Mouse (Mus musculus): ENCODE data around the gene Arf6. TPM values are rescaled to one million over a fixed set of nuclear protein-coding genes. Genes with fewer than 3 reads are reported as not detected.
A peak's percentile ranks its signal among the peaks of the same experiment; 100 is the strongest.

Gene Arf6
- polyA plus RNA-seq, 1 experiment from 2014 or later, result 21.8 TPM

GRCm38 (mm10) chr12:69416793-69417192 lies 44.8 kb downstream of the Arf6 start:
- no peak overlapping the region for H3K9ac ChIP-seq (ENCODE audit: low read depth, low read length)
- H3K4me1 ChIP-seq (ENCODE audit: control insufficient read depth, low read depth, low read length), result no peaks in the 10 kb centered on the region
- no peak for ATAC-seq (ENCODE audit: low read depth)
- H3K27ac ChIP-seq (ENCODE audit: low read length), result no peak overlapping the region
- WGBS (ENCODE audit: insufficient replicate concordance), result 37% methylated on average over 7 of the region's 7 CpGs
- no peak overlapping the region for H3K4me3 ChIP-seq (ENCODE audit: low read depth, low read length)
- no peaks in the 10 kb centered on the region for H3K36me3 ChIP-seq (ENCODE audit: control insufficient read depth, insufficient read depth)
- no peaks in the 10 kb centered on the region for H3K27me3 ChIP-seq (ENCODE audit: control insufficient read depth, insufficient read depth, low read depth, low read length)
- H3K4me2 ChIP-seq (ENCODE audit: low read depth, low read length), result no peak overlapping the region
- no peaks in the 10 kb centered on the region for H3K9me3 ChIP-seq (replicated peaks; ENCODE audit: control insufficient read depth, low read length)

- WGBS (ENCODE audit: insufficient replicate concordance), result 34% methylated on average over 9 of the region's 9 CpGs
- no peak for ATAC-seq (ENCODE audit: low read depth)
- Histone ChIP-seq H3K27me3 (ENCODE audit: control insufficient read depth, insufficient read depth, low read depth, low read length) (no peaks in the 10 kb centered on the region), H3K9me3 (replicated peaks; ENCODE audit: control insufficient read depth, low read length) (no peaks in the 10 kb centered on the region), H3K36me3 (ENCODE audit: control insufficient read depth, insufficient read depth) (no peaks in the 10 kb centered on the region), H3K9ac (ENCODE audit: low read depth, low read length) (no peak overlapping the region), H3K4me1 (ENCODE audit: control insufficient read depth, low read depth, low read length) (no peaks in the 10 kb centered on the region; the same call in 1 of the 2 replicates), H3K27ac (ENCODE audit: low read length) (no peak overlapping the region), H3K4me2 (ENCODE audit: low read depth, low read length) (no peak overlapping the region), H3K4me3 (ENCODE audit: low read depth, low read length) (no peak overlapping the region)
Observed at GRCm38 (mm10) chr12:69417701-69418291, 45.8 kb downstream of the Arf6 start.

- Histone ChIP-seq H3K4me2 (ENCODE audit: low read depth, low read length) (no peak overlapping the region), H3K9me3 (replicated peaks; ENCODE audit: control insufficient read depth, low read length) (no peaks in the 10 kb centered on the region), H3K27me3 (ENCODE audit: control insufficient read depth, insufficient read depth, low read depth, low read length) (no peaks in the 10 kb centered on the region), H3K36me3 (ENCODE audit: control insufficient read depth, insufficient read depth) (no peaks in the 10 kb centered on the region), H3K4me1 (ENCODE audit: control insufficient read depth, low read depth, low read length) (no peaks in the 10 kb centered on the region; the same call in 1 of the 2 replicates), H3K9ac (ENCODE audit: low read depth, low read length) (no peak overlapping the region), H3K27ac (ENCODE audit: low read length) (no peak overlapping the region), H3K4me3 (ENCODE audit: low read depth, low read length) (no peak overlapping the region)
- 80% methylated on average over 13 of the region's 13 CpGs for WGBS (ENCODE audit: insufficient replicate concordance)
- ATAC-seq (ENCODE audit: low read depth), result no peak
Observed at GRCm38 (mm10) chr12:69418606-69419005, 46.7 kb downstream of the Arf6 start.

GRCm38 (mm10) chr12:69419017-69419605 lies 47.2 kb downstream of the Arf6 start:
- no peaks in the 10 kb centered on the region; the same call in 1 of the 2 replicates for H3K4me1 ChIP-seq (ENCODE audit: control insufficient read depth, low read depth, low read length)
- H3K27me3 ChIP-seq (ENCODE audit: control insufficient read depth, insufficient read depth, low read depth, low read length), result no peaks in the 10 kb centered on the region
- H3K36me3 ChIP-seq (ENCODE audit: control insufficient read depth, insufficient read depth), result no peaks in the 10 kb centered on the region
- 50% methylated on average over 14 of the region's 14 CpGs for WGBS (ENCODE audit: insufficient replicate concordance)
- no peak overlapping the region for H3K4me2 ChIP-seq (ENCODE audit: low read depth, low read length)
- H3K4me3 ChIP-seq (ENCODE audit: low read depth, low read length), result no peak overlapping the region
- no peak for ATAC-seq (ENCODE audit: low read depth)
- H3K9me3 ChIP-seq (replicated peaks; ENCODE audit: control insufficient read depth, low read length), result no peaks in the 10 kb centered on the region
- H3K9ac ChIP-seq (ENCODE audit: low read depth, low read length), result no peak overlapping the region
- no peak overlapping the region for H3K27ac ChIP-seq (ENCODE audit: low read length)

GRCm38 (mm10) chr12:69419606-69420005 lies 47.7 kb downstream of the Arf6 start:
- no peak overlapping the region for H3K9ac ChIP-seq (ENCODE audit: low read depth, low read length)
- H3K27me3 ChIP-seq (ENCODE audit: control insufficient read depth, insufficient read depth, low read depth, low read length), result no peaks in the 10 kb centered on the region
- no peak overlapping the region for H3K27ac ChIP-seq (ENCODE audit: low read length)
- ATAC-seq (ENCODE audit: low read depth), result no peak
- no peak overlapping the region for H3K4me2 ChIP-seq (ENCODE audit: low read depth, low read length)
- no peaks in the 10 kb centered on the region for H3K36me3 ChIP-seq (ENCODE audit: control insufficient read depth, insufficient read depth)
- WGBS (ENCODE audit: insufficient replicate concordance), result 64% methylated on average over 4 of the region's 4 CpGs
- H3K4me1 ChIP-seq (ENCODE audit: control insufficient read depth, low read depth, low read length), result no peaks in the 10 kb centered on the region; the same call in 1 of the 2 replicates
- H3K9me3 ChIP-seq (replicated peaks; ENCODE audit: control insufficient read depth, low read length), result no peaks in the 10 kb centered on the region
- no peak overlapping the region for H3K4me3 ChIP-seq (ENCODE audit: low read depth, low read length)

GRCm38 (mm10) chr12:69420716-69421115 lies 48.8 kb downstream of the Arf6 start:
- H3K4me1 ChIP-seq (ENCODE audit: control insufficient read depth, low read depth, low read length), result no peaks in the 10 kb centered on the region; the same call in 1 of the 2 replicates
- no peaks in the 10 kb centered on the region for H3K9me3 ChIP-seq (replicated peaks; ENCODE audit: control insufficient read depth, low read length)
- no peak overlapping the region for H3K27ac ChIP-seq (ENCODE audit: low read length)
- 9% methylated on average over 3 of the region's 3 CpGs for WGBS (ENCODE audit: insufficient replicate concordance)
- H3K27me3 ChIP-seq (ENCODE audit: control insufficient read depth, insufficient read depth, low read depth, low read length), result no peaks in the 10 kb centered on the region
- ATAC-seq (ENCODE audit: low read depth), result no peak
- H3K4me2 ChIP-seq (ENCODE audit: low read depth, low read length), result no peak overlapping the region
- no peak overlapping the region for H3K4me3 ChIP-seq (ENCODE audit: low read depth, low read length)
- no peak overlapping the region for H3K9ac ChIP-seq (ENCODE audit: low read depth, low read length)
- H3K36me3 ChIP-seq (ENCODE audit: control insufficient read depth, insufficient read depth), result no peaks in the 10 kb centered on the region

GRCm38 (mm10) chr12:69422827-69423537 lies 51.0 kb downstream of the Arf6 start:
- Histone ChIP-seq H3K9me3 (replicated peaks; ENCODE audit: control insufficient read depth, low read length) (no peaks in the 10 kb centered on the region), H3K27me3 (ENCODE audit: control insufficient read depth, insufficient read depth, low read depth, low read length) (no peaks in the 10 kb centered on the region), H3K4me1 (ENCODE audit: control insufficient read depth, low read depth, low read length) (no peaks in the 10 kb centered on the region; the same call in 1 of the 2 replicates), H3K4me2 (ENCODE audit: low read depth, low read length) (peak overlapping the region; percentile 19; the same call in 1 of the 2 replicates), H3K4me3 (ENCODE audit: low read depth, low read length) (no peak overlapping the region), H3K9ac (ENCODE audit: low read depth, low read length) (no peak overlapping the region), H3K27ac (ENCODE audit: low read length) (no peak overlapping the region), H3K36me3 (ENCODE audit: control insufficient read depth, insufficient read depth) (no peaks in the 10 kb centered on the region)
- ATAC-seq (ENCODE audit: low read depth), result peak; percentile 39; the same call in 1 of the 2 replicates
- WGBS (ENCODE audit: insufficient replicate concordance), result 30% methylated on average over 20 of the region's 20 CpGs
